Mouse (Mus musculus): ENCODE measurements around the gene Cx3cl1.

Gene Cx3cl1

GRCm38 (mm10) chr8:94774601-94775000 is 2.8 kb downstream of the Cx3cl1 start:
- no peak for DNase-seq

GRCm38 (mm10) chr8:94776346-94776745 is 4.5 kb downstream of the Cx3cl1 start:
- no peak for DNase-seq

- DNase-seq, result no peak
Measured at GRCm38 (mm10) chr8:94778036-94778435, 6.2 kb downstream of the Cx3cl1 start.

DNA sequence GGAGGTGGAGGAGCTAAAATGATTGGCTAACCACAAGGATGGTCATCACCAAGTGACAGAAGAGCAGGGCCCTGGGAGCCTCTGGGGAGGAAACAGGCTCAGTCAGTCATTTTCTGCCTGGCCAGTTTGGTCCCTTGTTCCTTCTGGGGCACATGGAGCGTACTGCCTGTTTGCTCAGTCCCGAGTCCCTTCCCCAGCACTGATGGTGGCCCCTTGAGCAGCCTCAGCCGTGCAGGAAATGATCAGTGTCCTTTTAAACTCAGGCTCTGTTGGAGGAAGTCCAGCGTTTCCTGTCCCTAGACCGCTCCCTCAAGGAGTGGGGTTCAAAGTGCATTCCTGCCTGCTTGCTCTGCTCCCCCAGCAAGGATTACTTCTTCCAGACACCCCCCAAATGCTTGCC is 6.7 kb downstream of the Cx3cl1 start:
- DNase-seq, result no peak

- no peak for DNase-seq
Measured at GRCm38 (mm10) chr8:94778895-94779533, 7.2 kb downstream of the Cx3cl1 start.

DNA sequence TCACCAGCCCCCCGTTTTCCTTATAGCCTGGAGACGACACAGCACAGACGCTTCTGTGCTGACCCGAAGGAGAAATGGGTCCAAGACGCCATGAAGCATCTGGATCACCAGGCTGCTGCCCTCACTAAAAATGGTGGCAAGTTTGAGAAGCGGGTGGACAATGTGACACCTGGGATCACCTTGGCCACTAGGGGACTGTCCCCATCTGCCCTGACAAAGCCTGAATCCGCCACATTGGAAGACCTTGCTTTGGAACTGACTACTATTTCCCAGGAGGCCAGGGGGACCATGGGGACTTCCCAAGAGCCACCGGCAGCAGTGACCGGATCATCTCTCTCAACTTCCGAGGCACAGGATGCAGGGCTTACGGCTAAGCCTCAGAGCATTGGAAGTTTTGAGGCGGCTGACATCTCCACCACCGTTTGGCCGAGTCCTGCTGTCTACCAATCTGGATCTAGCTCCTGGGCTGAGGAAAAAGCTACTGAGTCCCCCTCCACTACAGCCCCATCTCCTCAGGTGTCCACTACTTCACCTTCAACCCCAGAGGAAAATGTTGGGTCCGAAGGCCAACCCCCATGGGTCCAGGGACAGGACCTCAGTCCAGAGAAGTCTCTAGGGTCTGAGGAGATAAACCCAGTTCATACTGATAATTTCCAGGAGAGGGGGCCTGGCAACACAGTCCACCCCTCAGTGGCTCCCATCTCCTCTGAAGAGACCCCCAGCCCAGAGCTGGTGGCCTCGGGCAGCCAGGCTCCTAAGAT is 7.9 kb downstream of the Cx3cl1 start:
- no peak for DNase-seq

GRCm38 (mm10) chr8:94780491-94781154 is 8.8 kb downstream of the Cx3cl1 start:
- no peak for DNase-seq

DNA sequence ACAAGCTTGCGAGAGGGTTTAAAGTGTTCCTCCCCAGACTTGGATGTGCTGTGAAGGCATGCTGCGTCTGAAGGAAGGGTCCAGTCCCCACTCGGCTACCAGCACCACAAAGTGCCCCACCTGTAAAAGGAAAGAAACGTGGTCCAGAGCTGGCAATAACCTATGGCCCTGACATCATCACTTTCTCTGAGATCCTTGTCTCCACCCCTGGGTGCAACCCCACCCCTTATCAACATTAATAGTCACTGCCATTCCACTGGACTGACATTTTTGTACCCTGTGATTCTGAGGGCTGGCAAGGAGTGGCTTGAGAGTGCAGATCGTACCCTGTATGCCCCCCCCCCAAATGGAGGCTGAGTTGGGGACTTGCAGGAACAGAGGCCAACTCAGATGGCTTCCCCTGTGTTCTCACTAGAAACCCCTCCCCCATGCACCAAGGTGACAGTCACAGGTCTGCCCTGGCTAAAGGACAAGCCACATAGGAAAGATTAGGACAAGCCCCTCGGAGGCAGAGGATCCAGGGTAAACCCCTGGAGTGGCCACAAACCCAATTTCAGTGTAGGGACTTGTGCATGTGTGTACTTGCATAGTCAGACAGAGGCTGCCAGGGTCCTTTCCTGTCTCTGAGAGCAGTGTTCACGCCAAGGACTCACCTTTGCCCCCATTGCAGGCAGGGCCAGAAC is 9.5 kb downstream of the Cx3cl1 start:
- DNase-seq, result no peak

DNA sequence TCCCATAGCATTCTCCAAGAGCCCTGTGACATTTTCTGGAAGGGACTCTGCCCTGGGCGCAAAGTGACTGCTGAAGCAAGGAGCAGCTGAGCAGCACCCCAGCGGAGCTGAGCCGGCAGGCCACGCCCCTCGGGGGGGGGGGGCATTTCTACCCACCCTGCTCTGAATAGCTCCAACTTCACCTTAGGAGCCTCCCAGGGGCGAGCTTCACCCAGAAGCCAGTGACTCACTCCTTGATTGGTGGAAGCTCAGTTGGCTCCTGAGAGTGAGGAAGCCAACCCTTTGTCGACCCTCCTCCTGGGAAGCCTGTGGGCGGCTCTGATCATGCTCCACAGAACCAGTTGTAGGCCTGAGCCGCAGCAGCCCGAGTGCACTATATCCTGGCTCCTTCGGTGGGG is 10.0 kb downstream of the Cx3cl1 start:
- DNase-seq, result no peak

DNA sequence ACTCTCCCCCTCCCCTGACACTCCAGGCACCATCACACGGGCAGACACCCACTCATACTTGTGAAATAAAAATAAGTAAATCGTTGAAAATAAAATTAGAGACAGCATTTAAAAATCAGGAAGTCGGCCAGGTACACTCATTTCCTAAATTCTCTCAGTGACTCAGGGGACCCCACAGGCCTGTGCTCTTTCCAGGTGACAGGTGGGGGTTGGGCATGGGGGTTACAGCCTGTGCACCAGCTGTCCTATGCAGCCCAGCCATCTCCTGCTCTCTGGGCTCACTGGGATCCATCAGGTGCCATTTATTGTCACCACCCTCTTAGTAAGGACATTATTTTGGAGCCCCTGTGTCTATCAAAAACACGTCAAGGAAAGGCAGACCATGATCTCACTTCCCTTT is 12.1 kb downstream of the Cx3cl1 start:
- no peak for DNase-seq

GRCm38 (mm10) chr8:94785247-94785985 is 13.6 kb downstream of the Cx3cl1 start:
- DNase-seq, result peak; percentile 40

GRCm38 (mm10) chr8:94785995-94786595 is 14.3 kb downstream of the Cx3cl1 start:
- DNase-seq, result no peak

GRCm38 (mm10) chr8:94787524-94788501 is 16.0 kb downstream of the Cx3cl1 start:
- no peak for DNase-seq

- DNase-seq, result no peak
Measured at GRCm38 (mm10) chr8:94789256-94789955, 17.6 kb downstream of the Cx3cl1 start.

- no peak for DNase-seq
Measured at GRCm38 (mm10) chr8:94794368-94794767, 22.6 kb downstream of the Cx3cl1 start.

- no peak for DNase-seq
Measured at GRCm38 (mm10) chr8:94794782-94795181, 23.0 kb downstream of the Cx3cl1 start.

DNA sequence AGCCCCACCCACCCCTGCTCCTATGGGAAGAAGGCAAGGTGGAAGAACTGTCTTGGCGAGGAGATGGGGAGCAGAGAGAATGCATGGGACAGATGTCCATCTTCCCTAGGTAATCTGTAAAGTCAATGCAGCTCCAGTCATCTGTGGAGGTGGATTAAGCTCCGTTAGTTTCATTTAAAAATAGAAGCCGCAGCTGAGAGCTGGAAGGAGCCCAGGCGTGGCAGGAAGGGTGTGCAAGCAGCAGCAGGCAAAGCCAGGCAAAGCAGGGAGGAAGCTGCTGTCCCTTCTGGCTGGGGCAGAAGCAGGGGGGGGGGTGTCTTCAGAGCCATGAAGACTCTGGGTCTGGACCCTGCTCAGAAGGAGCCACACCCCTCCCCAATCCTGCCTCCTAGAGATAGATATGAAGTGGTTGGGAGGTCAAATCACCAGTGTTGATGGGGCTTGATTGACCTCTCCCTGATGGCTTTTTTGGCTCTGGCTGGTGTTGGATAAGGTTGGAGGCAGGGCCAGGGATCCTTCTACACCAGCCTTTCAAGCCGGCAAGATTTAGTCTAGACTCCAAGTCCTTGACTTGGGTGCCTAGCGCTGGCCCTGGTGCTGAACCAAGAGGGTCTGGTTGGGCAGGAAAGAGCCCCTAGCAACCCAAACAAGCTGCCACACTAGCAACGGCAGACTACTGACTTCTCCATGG is 28.6 kb downstream of the Cx3cl1 start:
- DNase-seq, result no peak

DNA sequence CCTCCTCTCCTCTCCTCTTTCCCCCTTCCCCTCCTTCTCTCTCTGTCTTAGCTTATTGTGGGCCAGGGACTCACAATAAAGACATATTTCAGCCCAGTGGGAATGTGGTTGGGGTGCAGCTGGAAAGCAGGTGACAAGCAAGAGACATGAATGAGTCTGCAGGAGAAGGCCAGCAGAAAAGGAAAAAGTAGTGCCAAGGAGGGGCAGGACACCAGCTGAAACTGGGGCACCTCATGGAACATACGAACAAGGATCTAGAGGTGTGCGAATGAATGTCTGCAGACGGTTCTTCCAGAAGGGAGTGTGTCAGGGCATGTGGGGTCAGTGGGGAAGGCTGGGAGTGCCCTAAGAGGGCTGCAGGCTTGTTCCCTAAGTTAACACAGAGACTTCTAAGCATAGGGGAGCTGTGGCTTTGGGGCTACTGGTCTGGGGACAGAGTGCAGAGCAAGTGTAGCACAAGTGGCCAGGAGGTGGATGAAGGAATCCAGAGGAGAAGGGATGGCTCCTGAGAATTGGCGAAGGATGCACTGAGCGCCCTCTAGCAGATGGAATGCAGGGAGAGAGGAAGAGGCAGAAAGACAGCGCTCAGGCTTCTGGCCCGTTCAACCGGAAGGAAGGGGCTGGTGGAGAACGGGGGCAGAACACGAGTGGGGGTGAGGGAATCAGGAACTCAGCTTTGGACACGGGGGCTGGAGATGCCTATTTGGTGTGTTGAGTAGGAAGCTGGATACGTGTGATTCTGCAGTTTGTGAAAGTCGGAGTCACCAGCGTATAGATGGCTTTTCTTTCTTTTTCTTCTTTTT is 29.7 kb downstream of the Cx3cl1 start:
- DNase-seq, result no peak

DNA sequence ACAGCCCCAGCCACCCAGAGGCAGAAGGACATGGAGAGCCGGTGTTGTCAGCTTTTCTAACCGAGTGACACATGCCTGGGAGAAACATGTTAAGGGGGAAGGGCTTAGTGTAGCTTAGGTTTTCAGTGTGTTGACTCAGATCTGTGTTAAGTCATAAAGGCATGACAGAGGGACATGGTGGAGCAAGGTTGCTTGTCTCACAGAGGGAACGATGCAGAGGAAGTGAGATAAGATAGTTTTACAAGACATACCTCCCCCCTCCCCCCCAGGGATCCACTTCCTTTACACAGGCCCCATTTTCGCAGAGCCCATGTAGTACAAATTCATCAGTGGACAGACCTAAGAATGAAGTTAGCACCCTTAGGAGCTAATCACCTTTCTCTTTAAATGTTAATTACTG is 30.6 kb downstream of the Cx3cl1 start:
- no peak for DNase-seq
